Mouse (Mus musculus) activated CD4-positive, CD25-positive, alpha-beta regulatory T cell, adult 4 months (primary cell): ENCODE data around the gene Snx5. TPM values are rescaled to one million over a fixed set of nuclear protein-coding genes. Genes with fewer than 3 reads are reported as not detected.

Experiments
- ATAC-seq: one replicate; pipeline ENCODE4 v1.8.0; 2017
- polyA plus RNA-seq, 2 experiments: library from polyadenylated mRNA; unstranded; fragments of 100-300 nt; shearing (Covaris generic); gene quantifications; one replicate each; pipeline ENCODE4 v1.2.1; 2017

The Snx5 gene
- polyA plus RNA-seq: 100 to 1,000 TPM in 1 of 2 experiments, 10 to 100 TPM in 1; 85.8 to 119 TPM

GRCm38 (mm10) chr2:144270507-144271420, at the start of gene Snx5, which contains the start of gene Mgme1:
Gene Snx5 (minus strand): TSS chr2:144270906.
Gene Mgme1 (plus strand): TSS chr2:144270663.
- ATAC-seq: peak; percentile 80

- no peak for ATAC-seq
Observed at GRCm38 (mm10) chr2:144311372-144311771, 40.7 kb upstream of the Snx5 start.

- no peak for ATAC-seq
Observed at GRCm38 (mm10) chr2:144310273-144310672, 39.6 kb upstream of the Snx5 start.

GRCm38 (mm10) chr2:144308561-144308960, 37.9 kb upstream of the Snx5 start:
- no peak for ATAC-seq

- ATAC-seq: no peak
Observed at GRCm38 (mm10) chr2:144305721-144306294, 35.1 kb upstream of the Snx5 start.

- no peak for ATAC-seq
Observed at GRCm38 (mm10) chr2:144301101-144301500, 30.4 kb upstream of the Snx5 start.

- ATAC-seq: peak; percentile 52
Observed at GRCm38 (mm10) chr2:144299749-144300669, 29.3 kb upstream of the Snx5 start.

- ATAC-seq: no peak
Observed at GRCm38 (mm10) chr2:144295145-144295735, 24.5 kb upstream of the Snx5 start.

- no peak for ATAC-seq
Observed at GRCm38 (mm10) chr2:144291600-144292305, 21.0 kb upstream of the Snx5 start.

GRCm38 (mm10) chr2:144290321-144290720, 19.6 kb upstream of the Snx5 start:
- ATAC-seq: no peak

- no peak for ATAC-seq
Observed at GRCm38 (mm10) chr2:144281417-144281816, 10.7 kb upstream of the Snx5 start.

GRCm38 (mm10) chr2:144280568-144280967, 9.9 kb upstream of the Snx5 start:
- no peak for ATAC-seq

- no peak for ATAC-seq
Observed at GRCm38 (mm10) chr2:144279742-144280141, 9.0 kb upstream of the Snx5 start.

- ATAC-seq: no peak
Observed at GRCm38 (mm10) chr2:144276885-144277284, 6.2 kb upstream of the Snx5 start.

GRCm38 (mm10) chr2:144274741-144275140, 4.0 kb upstream of the Snx5 start:
- ATAC-seq: no peak

- ATAC-seq: no peak
Observed at GRCm38 (mm10) chr2:144272088-144272487, 1.4 kb upstream of the Snx5 start.

GRCm38 (mm10) chr2:144269679-144270475, 829 bp downstream of the Snx5 start:
- ATAC-seq: peak; percentile 8

- no peak for ATAC-seq
Observed at GRCm38 (mm10) chr2:144269306-144269650, 1.4 kb downstream of the Snx5 start.

- no peak for ATAC-seq
Observed at GRCm38 (mm10) chr2:144268446-144269305, 2.0 kb downstream of the Snx5 start.

GRCm38 (mm10) chr2:144267731-144268015, 3.0 kb downstream of the Snx5 start:
- ATAC-seq: peak; percentile 54
